9 mouse cellular contexts compared by ENCODE assay signal in genomic region chr17:93203076-93204031, GRCm38 (mm10). TPM values are rescaled to one million over a fixed set of nuclear protein-coding genes. Genes with fewer than 3 reads are reported as not detected.
DNase-seq lines count a peak whose midpoint lies in the region; ATAC-seq and TF ChIP-seq lines count a peak whose summit lies in the region.
"Had no signal": no experiment of that assay in that cellular context is flagged by ENCODE, and none has a peak within 500 bp of the region (broad histone marks: within the 10 kb centered on the region; RNA-seq: fewer than 3 reads in every experiment).

No protein-coding gene starts in this region.

- ATAC-seq in forebrain, embryonic 15.5 days (replicated peaks): peak; percentile 47
- no peak for ATAC-seq in stomach, postnatal 0 days (ENCODE audit: low FRiP score, low TSS enrichment)
- no peak for ATAC-seq in erythroblast, adult 5-6 weeks (replicated peaks; ENCODE audit: low FRiP score, poor library complexity, severe bottlenecking)

- peaks cover 45% of the 10 kb centered on the region for H3K4me1 ChIP-seq in E14TG2a.4 (replicated peaks; ENCODE audit: low read depth, low read length)
- H3K4me1 ChIP-seq in forebrain, embryonic 15.5 days: peaks cover 49% of the 10 kb centered on the region
- H3K4me1 ChIP-seq in stomach, postnatal 0 days (replicated peaks; ENCODE audit: control insufficient read depth, insufficient read depth): no peaks in the 10 kb centered on the region
- H3K4me1 ChIP-seq: liver, embryonic 15.5 days had no signal

- no peaks in the 10 kb centered on the region for H3K9me3 ChIP-seq in E14TG2a.4 (ENCODE audit: low read length)
- H3K9me3 ChIP-seq in forebrain, embryonic 15.5 days: no peaks in the 10 kb centered on the region
- no peaks in the 10 kb centered on the region for H3K9me3 ChIP-seq in stomach, postnatal 0 days (ENCODE audit: control insufficient read depth, low read length)
- H3K9me3 ChIP-seq: liver, embryonic 15.5 days had no signal

- peaks cover 60% of the 10 kb centered on the region for H3K27me3 ChIP-seq in E14TG2a.4 (ENCODE audit: insufficient read depth, low read length)
- H3K27me3 ChIP-seq in forebrain, embryonic 15.5 days: peaks cover 37% of the 10 kb centered on the region
- H3K27me3 ChIP-seq in stomach, postnatal 0 days (ENCODE audit: control insufficient read depth, insufficient read depth, low read length): peaks cover 21% of the 10 kb centered on the region

- no peak for TF ChIP-seq CTCF in E14TG2a.4 (conservative IDR thresholded peaks at IDR 0.05; ENCODE audit: low read length)
- TF ChIP-seq CTCF in stomach, postnatal 0 days (IDR thresholded peaks at IDR 0.05; ENCODE audit: low read depth): no peak

- peak overlapping the region; percentile 36 for H3K9ac ChIP-seq in forebrain, embryonic 15.5 days (replicated peaks)
- no peak overlapping the region for H3K9ac ChIP-seq in stomach, postnatal 0 days (ENCODE audit: low read length)
- H3K9ac ChIP-seq: liver, embryonic 15.5 days had no signal

- H3K27ac ChIP-seq in forebrain, embryonic 15.5 days (replicated peaks): peak overlapping the region; percentile 42
- H3K27ac ChIP-seq in stomach, postnatal 0 days (replicated peaks): no peak overlapping the region
- H3K27ac ChIP-seq: liver, embryonic 15.5 days had no signal

- H3K4me3 ChIP-seq in E14TG2a.4 (replicated peaks; ENCODE audit: low read length): peak overlapping the region; percentile 68
- peak overlapping the region; percentile 43 for H3K4me3 ChIP-seq in forebrain, embryonic 15.5 days
- H3K4me3 ChIP-seq in stomach, postnatal 0 days (ENCODE audit: low read depth, low read length): peak overlapping the region; percentile 14; the same call in 1 of the 2 replicates
- H3K4me3 ChIP-seq: liver, embryonic 15.5 days had no signal

- no peaks in the 10 kb centered on the region for H3K36me3 ChIP-seq in E14TG2a.4 (ENCODE audit: insufficient read depth, low read length)
- no peaks in the 10 kb centered on the region for H3K36me3 ChIP-seq in forebrain, embryonic 15.5 days
- no peaks in the 10 kb centered on the region for H3K36me3 ChIP-seq in stomach, postnatal 0 days (ENCODE audit: control insufficient read depth, insufficient read depth, low read length)
- H3K36me3 ChIP-seq: liver, embryonic 15.5 days had no signal

- H3K4me2 ChIP-seq in forebrain, embryonic 15.5 days (replicated peaks): peak overlapping the region; percentile 65
- peak overlapping the region; percentile 43 for H3K4me2 ChIP-seq in stomach, postnatal 0 days (replicated peaks; ENCODE audit: low read depth)
- H3K4me2 ChIP-seq: liver, embryonic 15.5 days had no signal

- under 1% methylated on average over 34 of the region's 34 CpGs for WGBS in forebrain, embryonic 15.5 days
- 1% methylated on average over 34 of the region's 34 CpGs for WGBS in stomach, postnatal 0 days

- peak; percentile 30 to 37 for DNase-seq in cerebellum, postnatal 25 days
- DNase-seq in cerebellum, adult 8-10 months: no peak
- peak; percentile 34 for DNase-seq in mesoderm, embryonic 11.5 days (ENCODE audit: low read depth, low spot score)
- no peak for DNase-seq in stomach, postnatal 0 days (ENCODE audit: low spot score)
- no peak for DNase-seq in gastrocnemius, postnatal 4 days (ENCODE audit: low spot score in 2 of 2)

- TF ChIP-seq EP300 in stomach, postnatal 0 days (optimal IDR thresholded peaks at IDR 0.05): no peak

RNA-seq across cellular contexts. Expression of gene Adcyap1, which starts 4.5 kb away (rescaled TPM):
- 6.6 and 7.1 TPM in 2 replicates for polyA plus RNA-seq in forebrain, embryonic 15.5 days (2015; fragmentation: Nextera tagmentation; extraction: Ambion mirVana)
- polyA plus RNA-seq in stomach, postnatal 0 days (2015; fragmentation: Nextera tagmentation; extraction: Ambion mirVana): 0.58 and 0.88 TPM in 2 replicates
- not detected in 2 replicates for total RNA-seq in erythroblast, adult 5-6 weeks (2015; ENCODE audit: low replicate concordance)
- total RNA-seq in erythroblast, adult 5-6 weeks (2017; ENCODE audit: low replicate concordance): not detected in 2 replicates
- not detected for total RNA-seq in gastrocnemius, postnatal 4 days (2021)

Comparison
In these comparisons a context has a peak if more than half of its experiments do, and no peak if none do; other contexts are left out.
1. DNase-seq: peak in cerebellum, postnatal 25 days (2 of 2) and mesoderm, embryonic 11.5 days (single experiment); none in cerebellum, adult 8-10 months (single experiment), stomach, postnatal 0 days (single experiment) and gastrocnemius, postnatal 4 days (0 of 2).
2. H3K4me3 ChIP-seq: peak in every context shown above with its lines; median percentile 68 in E14TG2a.4; 43 in forebrain, embryonic 15.5 days; 14 in stomach, postnatal 0 days.